Mouse (Mus musculus): Measurements from ENCODE around the gene Tmem121b.
A peak's percentile ranks its signal among the peaks of the same experiment; 100 is the strongest.

Tmem121b gene

DNA sequence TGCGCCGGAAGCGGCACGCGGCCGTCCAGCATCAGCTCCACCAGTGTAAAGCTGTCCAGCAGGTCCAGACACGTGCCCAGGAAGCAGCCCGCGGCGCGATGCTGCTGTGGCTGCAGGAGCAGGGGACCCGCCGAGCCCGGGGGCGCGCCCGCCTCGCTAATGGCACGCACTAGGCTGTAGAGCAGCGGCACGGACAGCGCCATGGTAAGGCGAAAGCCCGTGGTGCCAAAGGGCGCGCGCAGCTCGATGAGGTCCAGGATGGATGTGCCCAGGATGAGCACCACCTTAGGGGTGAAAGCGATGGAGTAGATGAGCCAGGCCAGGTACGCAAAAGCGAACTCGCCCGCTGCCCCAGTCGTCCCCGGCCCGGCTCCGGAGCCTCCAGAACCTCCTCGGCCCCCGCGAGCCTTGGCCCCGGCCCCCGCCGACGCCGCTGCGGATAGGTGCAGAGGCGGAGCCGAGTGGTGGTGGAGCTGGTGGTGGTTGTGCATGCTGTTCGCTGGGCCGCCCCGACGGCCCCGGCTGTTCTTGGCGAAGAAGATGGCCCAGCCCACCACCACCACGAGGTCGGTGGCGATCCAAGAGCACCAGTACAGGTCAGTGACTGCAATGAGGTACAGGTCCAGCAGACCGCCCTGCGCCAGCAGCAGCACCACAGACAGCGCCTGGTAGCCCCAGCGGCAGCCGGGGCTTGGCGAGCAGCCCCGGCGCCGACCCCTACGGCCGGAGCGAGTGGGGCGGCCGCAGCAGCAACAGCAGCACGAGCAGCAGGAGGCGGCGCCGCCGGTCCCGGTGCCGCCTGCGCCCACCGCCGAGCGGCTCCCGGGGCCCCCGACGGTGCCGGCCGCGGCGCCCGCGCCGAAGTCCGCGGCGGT is 871 bp downstream of the Tmem121b start:
- DNase-seq (ENCODE audit: low spot score) = peak; percentile 36

DNA sequence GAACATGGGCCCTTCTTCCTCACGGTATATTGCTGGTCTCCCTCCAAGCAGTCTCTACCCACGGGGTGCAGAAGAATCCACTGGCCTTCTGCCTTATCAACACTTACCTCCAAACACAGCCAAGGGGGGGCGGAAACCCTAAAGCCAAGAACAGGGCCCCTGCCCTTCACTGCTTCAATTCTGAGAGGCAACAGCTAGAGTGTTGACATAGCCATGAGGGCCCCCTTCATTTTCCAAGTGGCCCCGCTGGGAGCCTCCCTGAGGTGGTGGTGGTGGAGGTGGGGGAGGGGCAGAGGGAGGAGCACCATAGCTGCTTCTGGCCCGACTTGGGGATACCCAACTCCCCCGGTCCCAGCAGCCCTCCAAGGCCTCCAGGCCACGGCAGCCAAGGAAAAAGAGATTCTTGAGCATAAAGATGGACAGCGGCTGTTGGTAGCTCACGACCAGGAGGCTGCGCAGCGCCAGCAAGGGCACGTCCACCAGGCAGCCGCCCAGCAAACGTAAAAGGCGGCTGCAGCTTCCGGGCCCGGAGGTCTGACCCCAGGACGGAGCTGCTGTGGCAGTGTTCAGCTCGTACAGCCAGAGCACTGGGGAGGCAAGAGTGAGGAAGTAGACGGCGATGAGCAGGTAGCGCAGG is 1.6 kb downstream of the Tmem121b start:
- peak; percentile 21 for DNase-seq (ENCODE audit: low spot score)

DNA sequence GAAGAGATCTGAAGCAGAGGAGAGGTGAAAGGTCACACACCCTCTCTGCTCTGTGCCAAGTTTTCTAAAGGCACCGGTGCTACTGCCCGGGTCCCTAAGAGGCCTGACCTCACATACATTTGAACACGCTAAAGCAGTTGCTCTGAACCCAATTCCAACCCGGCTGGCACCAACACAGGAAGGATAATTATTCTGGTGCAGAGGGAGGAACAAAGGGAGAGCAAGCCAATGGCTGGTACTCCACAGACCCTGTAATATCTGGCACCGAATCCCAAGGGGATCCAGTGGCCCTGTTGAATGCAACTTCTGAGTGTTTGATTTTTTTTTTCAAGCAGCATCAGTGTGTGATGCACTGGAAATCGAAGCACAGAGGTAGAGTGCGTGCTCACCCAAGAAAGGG is 2.5 kb downstream of the Tmem121b start:
- peak; percentile 14 for DNase-seq (ENCODE audit: low spot score)

DNA sequence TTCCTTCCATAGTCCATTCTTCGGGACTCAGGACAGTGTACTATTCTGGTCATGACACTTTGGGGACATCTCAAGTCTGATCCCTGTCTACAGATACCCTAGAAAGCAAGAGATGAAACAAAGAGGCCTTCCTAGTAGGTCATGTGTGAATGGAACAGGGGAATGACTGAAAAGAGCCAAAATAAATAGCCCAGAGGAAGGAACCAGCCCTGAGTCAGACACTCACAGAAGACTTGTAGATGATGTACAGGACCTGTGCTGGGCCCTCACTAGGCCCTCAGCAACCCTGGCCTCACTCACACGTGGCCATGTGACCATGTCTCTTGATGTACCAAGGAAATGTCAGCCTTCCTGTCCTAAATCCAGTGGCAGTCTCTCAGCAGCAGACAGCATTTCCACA is 4.1 kb downstream of the Tmem121b start:
- peak; percentile 4 for DNase-seq (ENCODE audit: low spot score)

GRCm38 (mm10) chr6:120488647-120489046 is 5.0 kb downstream of the Tmem121b start:
- DNase-seq (ENCODE audit: low spot score) = peak; percentile 21

- DNase-seq (ENCODE audit: low spot score) = peak; percentile 7
Observed at GRCm38 (mm10) chr6:120486051-120486510, 7.5 kb downstream of the Tmem121b start.

- DNase-seq (ENCODE audit: low spot score) = no peak
Observed at GRCm38 (mm10) chr6:120485038-120485437, 8.6 kb downstream of the Tmem121b start.

DNA sequence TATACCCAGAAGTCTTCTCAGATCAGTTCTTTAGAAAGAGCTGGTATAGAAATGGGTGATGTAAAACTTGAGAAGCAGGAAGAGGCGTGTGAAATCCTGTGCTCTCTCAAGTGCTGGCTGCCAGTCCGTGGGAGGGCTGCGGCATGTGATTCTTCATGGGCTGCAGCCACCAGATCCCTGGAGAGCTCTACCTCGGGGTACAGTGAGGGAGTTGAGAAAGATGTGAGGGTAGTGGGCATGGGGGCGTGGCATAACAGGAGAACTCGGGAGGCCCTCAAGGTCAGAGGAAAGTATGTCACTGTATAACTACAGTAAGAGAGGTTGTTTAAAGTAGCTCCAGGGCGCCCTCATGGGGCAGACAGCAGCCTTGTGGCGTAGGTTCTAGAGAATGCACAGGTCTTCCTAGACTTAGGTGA is 10.4 kb downstream of the Tmem121b start:
- peak; percentile 71 for DNase-seq (ENCODE audit: low spot score)

DNA sequence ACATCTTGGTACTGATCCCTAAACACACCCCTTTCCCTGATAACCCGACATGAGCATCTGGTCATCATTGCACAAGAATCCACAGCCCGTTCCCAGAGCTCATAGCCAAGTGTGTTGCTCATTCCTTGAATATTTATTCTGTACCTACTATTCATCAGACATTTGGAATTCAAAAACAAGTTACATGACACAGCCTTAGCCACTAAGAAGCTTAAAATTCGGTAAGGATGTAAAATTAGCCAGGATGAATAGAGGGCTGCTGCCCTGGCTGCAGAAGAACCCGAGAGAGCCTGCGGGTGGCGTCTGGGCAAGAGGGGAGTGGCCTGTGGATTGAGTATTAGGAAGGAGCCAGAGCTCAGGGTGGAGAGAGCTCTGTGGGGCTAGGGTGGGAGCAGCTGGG is 10.9 kb downstream of the Tmem121b start:
- peak; percentile 7 for DNase-seq (ENCODE audit: low spot score)

- no peak for DNase-seq (ENCODE audit: low spot score)
Observed at GRCm38 (mm10) chr6:120482021-120482420, 11.6 kb downstream of the Tmem121b start.

DNA sequence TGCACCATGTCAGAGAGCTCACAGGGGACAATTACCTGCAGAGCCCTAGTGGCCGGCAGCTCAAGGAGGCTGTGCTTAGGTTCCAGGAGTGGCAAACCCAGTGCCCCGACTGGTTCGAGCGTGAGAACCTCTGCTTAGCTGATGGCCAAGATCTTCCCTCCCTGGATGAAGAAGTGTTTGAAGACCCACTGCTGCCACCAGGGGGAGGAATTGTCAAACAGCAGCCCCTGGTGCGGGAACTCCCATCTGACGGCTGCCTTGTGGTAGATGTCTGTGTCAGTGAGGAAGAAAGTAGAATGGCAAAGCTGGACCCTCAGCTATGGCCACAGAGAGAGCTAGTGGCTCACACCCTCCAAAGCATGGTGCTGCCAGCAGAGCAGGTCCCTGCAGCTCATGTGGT is 12.1 kb downstream of the Tmem121b start:
- no peak for DNase-seq (ENCODE audit: low spot score)

DNA sequence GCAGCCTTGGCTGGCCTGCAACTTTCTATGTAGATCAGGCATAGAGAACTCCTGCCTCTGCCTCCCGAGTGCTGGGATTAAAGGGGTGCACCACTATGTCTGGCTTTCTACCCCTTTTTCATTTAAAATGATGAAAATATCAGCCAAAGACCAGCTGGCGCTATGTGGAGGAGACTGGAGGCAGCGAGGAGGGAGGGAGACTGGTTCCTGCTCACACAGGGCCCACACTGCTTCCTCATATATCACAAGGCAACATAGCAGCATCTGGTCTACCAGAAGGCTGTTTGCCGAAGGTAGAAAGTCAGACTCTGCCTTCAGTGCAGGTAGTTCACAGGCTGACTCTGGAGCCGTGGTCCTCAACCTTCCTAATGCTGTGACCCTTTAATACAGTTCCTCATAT is 13.2 kb downstream of the Tmem121b start:
- peak; percentile 69 for DNase-seq (ENCODE audit: low spot score)

DNA sequence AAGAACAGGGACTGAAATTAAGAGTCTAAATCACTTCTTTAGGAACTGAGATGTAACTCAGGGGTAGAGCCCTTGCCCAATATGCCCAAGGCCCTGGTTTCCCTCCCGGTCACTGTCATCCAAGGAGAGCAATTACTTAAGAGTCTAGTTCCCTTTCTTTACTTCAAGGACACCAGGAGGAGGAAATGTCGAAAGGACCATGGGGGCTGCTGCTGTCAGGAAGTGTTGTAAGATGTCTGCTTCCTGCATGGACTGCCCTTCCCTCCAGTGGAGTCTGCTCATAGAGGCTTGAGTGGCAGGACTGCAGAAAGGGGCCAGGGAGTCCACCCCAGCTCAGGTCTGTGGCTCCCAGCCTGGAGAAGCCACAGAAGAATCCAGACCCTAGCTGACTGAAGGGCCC is 14.3 kb downstream of the Tmem121b start:
- peak; percentile 57 for DNase-seq (ENCODE audit: low spot score)

DNA sequence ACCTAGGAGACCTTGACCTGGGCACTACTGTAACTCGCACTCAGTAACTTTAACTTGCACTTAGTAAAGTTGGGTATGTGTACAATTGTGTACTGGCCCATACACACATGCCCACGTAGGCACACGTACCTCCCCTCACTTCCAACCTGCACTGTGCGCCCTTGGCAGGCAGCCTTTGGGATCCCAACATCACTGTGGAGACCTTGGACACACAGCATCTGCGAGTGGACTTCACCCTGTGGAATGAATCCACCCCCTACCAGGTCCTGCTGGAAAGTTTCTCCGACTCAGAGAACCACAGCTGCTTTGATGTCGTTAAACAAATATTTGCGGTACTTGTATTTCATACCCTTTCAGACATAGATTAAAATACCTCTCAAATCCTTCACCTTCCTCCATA is 18.3 kb downstream of the Tmem121b start:
- no peak for DNase-seq (ENCODE audit: low spot score)

DNA sequence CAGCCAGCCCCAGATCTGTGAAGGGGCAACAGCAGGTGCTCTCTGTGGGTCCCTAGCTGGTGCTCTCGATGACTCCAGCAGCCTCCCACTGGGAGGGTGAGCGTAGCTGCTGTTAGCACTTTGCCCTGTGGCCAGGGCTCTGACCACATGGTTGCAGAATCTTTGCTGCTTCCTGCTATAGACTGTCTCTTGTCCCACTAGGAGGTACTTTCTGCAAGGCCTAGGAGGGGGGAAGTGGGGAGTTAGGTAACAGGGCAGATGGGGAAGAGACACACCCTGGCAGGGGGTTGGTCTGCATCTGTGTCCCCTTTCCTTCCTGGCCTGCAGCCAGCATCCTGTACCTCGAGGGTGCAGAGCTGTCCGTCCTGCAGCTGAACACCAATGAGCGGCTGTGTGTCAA is 20.2 kb downstream of the Tmem121b start:
- peak; percentile 67 for DNase-seq (ENCODE audit: low spot score)

DNA sequence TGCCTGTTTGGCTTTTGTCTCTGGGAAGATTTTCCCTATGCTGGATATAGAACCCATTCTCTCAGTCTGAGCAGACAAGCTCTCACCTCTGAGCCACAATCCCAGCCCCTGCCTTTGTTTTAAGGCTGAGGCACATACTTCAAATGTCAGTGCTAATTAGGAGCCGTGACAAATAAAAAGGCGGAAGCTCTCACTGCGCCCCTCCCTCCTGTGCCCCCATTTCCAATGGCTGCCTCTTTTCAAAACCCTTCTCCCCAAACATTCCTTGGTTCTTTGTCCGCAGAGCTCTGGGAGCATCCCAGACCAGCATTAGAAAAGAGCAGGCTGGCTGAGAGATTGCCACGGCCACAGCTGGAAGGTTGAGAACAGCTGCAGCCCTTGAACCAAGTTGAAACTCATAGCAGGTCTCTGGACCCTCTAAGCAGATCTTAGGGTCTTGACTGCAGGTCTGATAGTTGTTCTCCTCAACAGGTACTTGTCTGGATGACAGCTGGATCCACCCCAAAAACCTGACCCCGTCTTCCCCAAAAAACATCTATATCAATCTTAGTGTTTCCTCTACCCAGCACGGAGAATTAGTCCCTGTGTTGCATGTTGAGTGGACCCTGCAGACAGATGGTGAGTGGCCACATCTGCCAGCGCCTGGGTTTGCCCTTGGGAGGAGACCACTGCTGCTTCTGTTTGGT is 21.0 kb downstream of the Tmem121b start:
- no peak for DNase-seq (ENCODE audit: low spot score)

DNA sequence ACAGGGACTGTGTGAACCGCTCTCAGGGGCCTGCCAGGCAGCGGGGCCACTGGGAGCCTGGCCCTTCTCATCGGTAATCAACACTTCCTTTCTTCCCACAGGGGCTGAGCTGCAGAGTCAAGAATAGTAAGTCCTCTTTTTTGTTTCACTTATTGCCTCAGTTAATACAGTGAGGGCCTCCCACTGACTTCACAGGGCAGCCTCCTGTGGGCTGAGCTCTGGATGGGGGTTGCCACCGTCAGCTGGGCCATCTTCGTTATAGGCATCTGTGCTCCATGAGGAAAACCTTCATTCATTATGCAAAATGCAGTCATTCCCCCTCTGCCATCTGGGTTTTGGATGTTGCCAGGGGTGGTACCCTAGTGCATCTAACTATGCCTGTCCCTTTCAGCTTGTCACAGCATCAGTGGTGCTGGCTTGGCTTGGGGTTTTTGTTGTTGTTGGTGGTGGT is 21.6 kb downstream of the Tmem121b start:
- peak; percentile 53 for DNase-seq (ENCODE audit: low spot score)

DNA sequence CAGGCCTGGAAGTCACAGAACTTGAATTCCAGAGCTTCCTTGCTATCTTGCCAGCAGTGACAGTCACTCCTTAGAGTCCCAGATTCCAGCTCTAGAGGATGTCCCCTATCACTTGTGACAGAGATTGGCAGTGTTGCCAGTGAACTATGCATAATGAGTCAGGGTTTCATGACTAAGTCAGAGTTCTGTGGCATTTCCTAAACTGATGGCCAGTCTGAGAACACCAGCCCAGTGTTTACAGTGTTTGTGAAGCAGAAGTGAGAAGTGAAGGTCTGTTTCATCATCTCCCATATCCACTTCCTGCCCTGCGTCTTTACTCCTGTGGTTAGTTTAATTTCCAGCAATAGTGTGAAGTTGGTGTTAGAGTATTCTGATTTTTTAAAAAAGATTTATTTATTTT is 22.9 kb downstream of the Tmem121b start:
- DNase-seq (ENCODE audit: low spot score) = no peak

- no peak for DNase-seq (ENCODE audit: low spot score)
Observed at GRCm38 (mm10) chr6:120469770-120470169, 23.8 kb downstream of the Tmem121b start.

GRCm38 (mm10) chr6:120469268-120469667 is 24.3 kb downstream of the Tmem121b start:
- no peak for DNase-seq (ENCODE audit: low spot score)

DNA sequence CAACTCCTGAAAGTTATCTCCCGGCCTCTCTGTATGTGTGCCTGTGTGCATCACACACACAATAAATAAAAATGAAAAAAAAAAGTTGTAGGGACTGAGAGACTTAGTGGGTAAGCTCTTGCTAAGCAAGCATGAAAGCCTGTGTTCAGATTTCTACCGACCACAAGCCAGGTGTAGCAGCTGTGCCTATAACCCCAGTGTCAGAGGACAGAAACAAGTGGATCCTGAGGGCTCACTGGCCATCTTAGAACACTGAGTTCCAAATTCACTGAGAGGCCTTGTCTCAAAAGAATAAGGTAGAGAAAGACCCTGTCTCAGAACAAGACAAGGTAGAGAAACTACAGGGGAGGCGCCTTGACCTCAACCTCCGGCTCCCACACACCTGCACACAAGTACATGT is 25.3 kb downstream of the Tmem121b start:
- no peak for DNase-seq (ENCODE audit: low spot score)

DNA sequence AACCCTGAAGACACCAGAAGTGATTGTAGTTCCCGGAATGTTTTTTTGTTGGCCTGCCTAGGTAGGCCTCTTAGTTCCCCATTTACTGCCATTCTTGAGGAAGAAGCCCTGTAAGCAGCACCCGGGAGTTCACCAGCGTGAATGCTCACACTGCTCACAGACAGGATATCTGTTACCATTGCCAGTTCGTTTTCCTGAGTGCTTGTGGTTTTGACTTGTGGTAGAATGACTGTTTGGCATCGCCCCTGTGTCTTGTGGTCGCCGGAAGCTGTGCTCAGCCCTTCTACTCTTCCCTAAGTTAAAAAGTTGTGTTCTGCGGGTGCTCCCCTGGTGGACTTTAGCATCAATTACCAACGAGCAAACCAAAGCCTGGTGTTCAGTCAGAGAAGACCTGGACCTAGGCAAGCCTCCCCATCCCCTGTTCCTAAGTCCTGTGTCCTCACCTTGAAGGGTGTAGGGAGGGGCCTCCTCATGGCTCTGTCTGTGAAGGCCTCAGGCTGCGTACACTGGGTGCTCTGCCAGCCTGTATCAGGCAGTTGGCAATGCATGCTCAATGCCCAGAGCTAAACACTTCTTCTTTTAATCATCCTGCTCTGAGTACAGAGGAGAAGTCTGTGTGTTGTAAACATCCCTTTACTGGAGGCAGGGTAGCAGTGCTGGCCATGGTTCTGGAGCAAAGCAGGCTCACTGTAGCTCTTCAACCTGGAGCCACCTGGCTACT is 26.8 kb downstream of the Tmem121b start:
- DNase-seq (ENCODE audit: low spot score) = peak; percentile 54

All from layer of hippocampus, adult 11-12 months (tissue).